15 mouse cellular contexts compared by ENCODE assay signal in the genomic region with DNA sequence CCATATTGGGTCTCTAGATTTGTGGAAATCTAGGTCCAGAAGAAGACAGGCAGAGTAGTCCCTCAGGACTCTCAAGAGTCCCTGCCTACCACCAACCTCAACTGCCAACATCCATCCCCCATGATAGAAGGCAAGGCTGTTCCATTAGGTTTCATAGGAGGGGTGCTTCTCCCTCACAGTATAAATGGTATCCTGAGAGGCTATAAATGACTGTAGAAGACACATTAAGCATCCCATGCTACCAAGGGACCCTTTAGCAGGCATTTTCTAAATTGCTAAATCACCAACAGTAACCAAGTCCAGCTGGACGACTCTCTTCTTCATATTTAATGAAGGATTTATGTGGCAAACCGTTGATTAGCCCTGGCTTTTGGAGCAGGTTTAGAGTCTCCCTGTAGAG.
"Had no signal": no experiment of that assay in that cellular context is flagged by ENCODE, and none has a peak within 500 bp of the region (broad histone marks: within the 10 kb centered on the region; RNA-seq: fewer than 3 reads in every experiment).

No protein-coding gene starts in this region.

- H3K9ac ChIP-seq: neural tube, embryonic 12.5 days; stomach, embryonic 15.5 days had no signal

- H3K9me3 ChIP-seq: neural tube, embryonic 12.5 days; stomach, embryonic 15.5 days had no signal

- H3K4me2 ChIP-seq: neural tube, embryonic 12.5 days; stomach, embryonic 15.5 days had no signal

- DNase-seq: retina, postnatal 1 day; right cerebral cortex, adult 18-20 months; right cerebral cortex, postnatal 14 days; right cerebral cortex, postnatal 25 days; right cerebral cortex, postnatal 4 days; spleen, adult 18-20 months; thymus, adult 18-20 months; thymus, adult 2 months; thymus, postnatal 14 days; thymus, postnatal 25 days; thymus, postnatal 36 days; thymus, postnatal 4 days had no signal

- H3K4me3 ChIP-seq: neural tube, embryonic 12.5 days; stomach, embryonic 15.5 days had no signal

- H3K27me3 ChIP-seq: neural tube, embryonic 12.5 days; stomach, embryonic 15.5 days had no signal

- H3K36me3 ChIP-seq: neural tube, embryonic 12.5 days; stomach, embryonic 15.5 days had no signal

- H3K27ac ChIP-seq: neural tube, embryonic 12.5 days; stomach, embryonic 15.5 days; stomach, postnatal 0 days had no signal

- H3K4me1 ChIP-seq: neural tube, embryonic 12.5 days; stomach, embryonic 15.5 days had no signal
